Mouse (Mus musculus) erythroblast, adult 5-6 weeks (primary cell): ENCODE data around the gene Fam167b. TPM values are rescaled to one million over a fixed set of nuclear protein-coding genes. Genes with fewer than 3 reads are reported as not detected.

Experiments used
- total RNA-seq, 2 experiments: library from RNA; stranded (forward) in 1 of 2; stranded (reverse) in 1 of 2; fragments of 150-400 nt in 1 of 2; fragments of 200-764, 138-1000 nt in 1 of 2; gene quantifications; 2 replicates each; pipeline versions ENCODE4 v1.2.3 to v1.2.4; 2015 to 2017; ENCODE audit warnings: low replicate concordance in 2 of 2

Fam167b gene
- total RNA-seq, 2 experiments from 2014 or later, result not detected

Other genes with a start within 250 kb of the Fam167b start
- 60.2 and 64.6 TPM in 2 replicates for gene Rbbp4, start 243.2 kb downstream of the Fam167b start, total RNA-seq (2015; ENCODE audit: low replicate concordance)
- gene Rbbp4, start 243.2 kb downstream of the Fam167b start, total RNA-seq (2017; ENCODE audit: low replicate concordance), result 61.6 and 122 TPM in 2 replicates
- gene Zbtb8os, start 242.9 kb downstream of the Fam167b start, total RNA-seq (2015; ENCODE audit: low replicate concordance), result 6.9 and 14.8 TPM in 2 replicates
- gene Zbtb8os, start 242.9 kb downstream of the Fam167b start, total RNA-seq (2017; ENCODE audit: low replicate concordance), result 4.9 and 19.1 TPM in 2 replicates
- 2.3 TPM in 1 of 2 replicates, not detected in the other for gene Zbtb8a, start 200.4 kb downstream of the Fam167b start, total RNA-seq (2015; ENCODE audit: low replicate concordance)
- gene Zbtb8a, start 200.4 kb downstream of the Fam167b start, total RNA-seq (2017; ENCODE audit: low replicate concordance), result 1.5 and 1.7 TPM in 2 replicates
- gene Zbtb8b, start 137.7 kb downstream of the Fam167b start, total RNA-seq (2015; ENCODE audit: low replicate concordance), result not detected in 2 replicates
- not detected in 2 replicates for gene Zbtb8b, start 137.7 kb downstream of the Fam167b start, total RNA-seq (2017; ENCODE audit: low replicate concordance)
- gene Bsdc1, start 117.0 kb downstream of the Fam167b start, total RNA-seq (2015; ENCODE audit: low replicate concordance), result 720 and 842 TPM in 2 replicates
- 1,074 and 1,469 TPM in 2 replicates for gene Bsdc1, start 117.0 kb downstream of the Fam167b start, total RNA-seq (2017; ENCODE audit: low replicate concordance)
- not detected in 2 replicates for gene Tssk3, start 87.5 kb downstream of the Fam167b start, total RNA-seq (2015; ENCODE audit: low replicate concordance)
- not detected in 2 replicates for gene Tssk3, start 87.5 kb downstream of the Fam167b start, total RNA-seq (2017; ENCODE audit: low replicate concordance)
- 3.3 TPM in 1 of 2 replicates, not detected in the other for gene Fam229a, start 87.4 kb downstream of the Fam167b start, total RNA-seq (2015; ENCODE audit: low replicate concordance)
- 0.68 and 2.1 TPM in 2 replicates for gene Fam229a, start 87.4 kb downstream of the Fam167b start, total RNA-seq (2017; ENCODE audit: low replicate concordance)
- gene Marcksl1, start 65.0 kb downstream of the Fam167b start, total RNA-seq (2015; ENCODE audit: low replicate concordance), result 12.5 and 23.4 TPM in 2 replicates
- 7.4 and 13.1 TPM in 2 replicates for gene Marcksl1, start 65.0 kb downstream of the Fam167b start, total RNA-seq (2017; ENCODE audit: low replicate concordance)
- 41.1 and 45.8 TPM in 2 replicates for gene Hdac1, start 35.8 kb downstream of the Fam167b start, total RNA-seq (2015; ENCODE audit: low replicate concordance)
- gene Hdac1, start 35.8 kb downstream of the Fam167b start, total RNA-seq (2017; ENCODE audit: low replicate concordance), result 27.0 and 42.9 TPM in 2 replicates
- gene Lck, start 4.9 kb downstream of the Fam167b start, total RNA-seq (2015; ENCODE audit: low replicate concordance), result 2.9 TPM in 1 of 2 replicates, not detected in the other
- 4.3 and 6.1 TPM in 2 replicates for gene Lck, start 4.9 kb downstream of the Fam167b start, total RNA-seq (2017; ENCODE audit: low replicate concordance)
- gene Eif3i, start 22.1 kb upstream of the Fam167b start, total RNA-seq (2015; ENCODE audit: low replicate concordance), result 92.8 and 113 TPM in 2 replicates
- 50.9 and 56.7 TPM in 2 replicates for gene Eif3i, start 22.1 kb upstream of the Fam167b start, total RNA-seq (2017; ENCODE audit: low replicate concordance)
- gene Tmem234, start 22.1 kb upstream of the Fam167b start, total RNA-seq (2015; ENCODE audit: low replicate concordance), result 37.9 and 60.8 TPM in 2 replicates
- gene Tmem234, start 22.1 kb upstream of the Fam167b start, total RNA-seq (2017; ENCODE audit: low replicate concordance), result 82.2 and 119 TPM in 2 replicates
- not detected in 2 replicates for gene Dcdc2b, start 35.7 kb upstream of the Fam167b start, total RNA-seq (2015; ENCODE audit: low replicate concordance)
- not detected in 2 replicates for gene Dcdc2b, start 35.7 kb upstream of the Fam167b start, total RNA-seq (2017; ENCODE audit: low replicate concordance)
- gene Iqcc, start 40.5 kb upstream of the Fam167b start, total RNA-seq (2015; ENCODE audit: low replicate concordance), result 1.7 and 2.7 TPM in 2 replicates
- 0.98 and 2.6 TPM in 2 replicates for gene Iqcc, start 40.5 kb upstream of the Fam167b start, total RNA-seq (2017; ENCODE audit: low replicate concordance)
- 2.1 and 22.4 TPM in 2 replicates for gene Ccdc28b, start 45.4 kb upstream of the Fam167b start, total RNA-seq (2015; ENCODE audit: low replicate concordance)
- gene Ccdc28b, start 45.4 kb upstream of the Fam167b start, total RNA-seq (2017; ENCODE audit: low replicate concordance), result 5.2 and 11.7 TPM in 2 replicates
- 6.7 and 10.0 TPM in 2 replicates for gene Txlna, start 62.5 kb upstream of the Fam167b start, total RNA-seq (2015; ENCODE audit: low replicate concordance)
- gene Txlna, start 62.5 kb upstream of the Fam167b start, total RNA-seq (2017; ENCODE audit: low replicate concordance), result 11.3 and 20.8 TPM in 2 replicates
- gene Kpna6, start 94.2 kb upstream of the Fam167b start, total RNA-seq (2015; ENCODE audit: low replicate concordance), result 7.9 and 11.9 TPM in 2 replicates
- 7.6 and 10.3 TPM in 2 replicates for gene Kpna6, start 94.2 kb upstream of the Fam167b start, total RNA-seq (2017; ENCODE audit: low replicate concordance)
- gene Tmem39b, start 118.3 kb upstream of the Fam167b start, total RNA-seq (2015; ENCODE audit: low replicate concordance), result 6.3 and 14.4 TPM in 2 replicates
- 0.28 and 0.68 TPM in 2 replicates for gene Tmem39b, start 118.3 kb upstream of the Fam167b start, total RNA-seq (2017; ENCODE audit: low replicate concordance)
- 20.9 and 26.3 TPM in 2 replicates for gene Khdrbs1, start 163.8 kb upstream of the Fam167b start, total RNA-seq (2015; ENCODE audit: low replicate concordance)
- 20.2 and 24.3 TPM in 2 replicates for gene Khdrbs1, start 163.8 kb upstream of the Fam167b start, total RNA-seq (2017; ENCODE audit: low replicate concordance)
- gene Ptp4a2, start 232.7 kb upstream of the Fam167b start, total RNA-seq (2015; ENCODE audit: low replicate concordance), result 92.8 and 126 TPM in 2 replicates
- 74.3 and 85.6 TPM in 2 replicates for gene Ptp4a2, start 232.7 kb upstream of the Fam167b start, total RNA-seq (2017; ENCODE audit: low replicate concordance)